Mouse (Mus musculus): Measurements from ENCODE around the gene Exoc7.

Gene Exoc7

GRCm38 (mm10) chr11:116274045-116274666 lies 32.9 kb downstream of the Exoc7 start, which contains the start of gene Srp68:
Gene Srp68, minus strand, starts transcription at chr11:116274217.
- peak; percentile 90 for DNase-seq

DNA sequence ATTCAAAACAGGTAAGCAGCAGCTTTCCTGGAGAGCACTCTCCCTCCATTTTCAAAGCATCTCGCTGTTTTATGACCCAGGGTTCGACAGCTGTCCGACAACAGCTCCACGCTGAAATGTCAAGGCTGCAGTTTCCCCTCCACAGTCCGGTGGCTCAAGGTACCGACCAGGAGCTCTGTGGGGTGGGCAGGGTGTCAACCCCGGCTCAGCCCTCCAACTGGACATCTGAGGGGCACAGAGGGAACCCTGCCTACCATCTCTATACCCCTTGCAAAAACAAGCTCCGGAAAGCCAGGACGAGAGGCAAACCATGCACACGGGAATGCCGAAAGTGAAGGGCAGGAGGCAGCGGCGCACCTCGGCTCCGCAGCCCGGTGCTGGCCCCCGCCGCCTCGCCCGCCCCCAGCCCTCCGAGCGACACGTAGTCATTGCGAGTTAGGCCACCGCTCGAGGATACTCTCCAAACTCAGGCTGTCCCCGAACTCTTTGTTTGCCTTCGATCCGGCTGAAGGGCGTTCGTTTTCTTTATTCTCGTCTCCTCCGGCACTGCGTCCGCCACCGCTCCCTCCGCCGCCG lies 33.5 kb downstream of the Exoc7 start:
- no peak for DNase-seq

DNA sequence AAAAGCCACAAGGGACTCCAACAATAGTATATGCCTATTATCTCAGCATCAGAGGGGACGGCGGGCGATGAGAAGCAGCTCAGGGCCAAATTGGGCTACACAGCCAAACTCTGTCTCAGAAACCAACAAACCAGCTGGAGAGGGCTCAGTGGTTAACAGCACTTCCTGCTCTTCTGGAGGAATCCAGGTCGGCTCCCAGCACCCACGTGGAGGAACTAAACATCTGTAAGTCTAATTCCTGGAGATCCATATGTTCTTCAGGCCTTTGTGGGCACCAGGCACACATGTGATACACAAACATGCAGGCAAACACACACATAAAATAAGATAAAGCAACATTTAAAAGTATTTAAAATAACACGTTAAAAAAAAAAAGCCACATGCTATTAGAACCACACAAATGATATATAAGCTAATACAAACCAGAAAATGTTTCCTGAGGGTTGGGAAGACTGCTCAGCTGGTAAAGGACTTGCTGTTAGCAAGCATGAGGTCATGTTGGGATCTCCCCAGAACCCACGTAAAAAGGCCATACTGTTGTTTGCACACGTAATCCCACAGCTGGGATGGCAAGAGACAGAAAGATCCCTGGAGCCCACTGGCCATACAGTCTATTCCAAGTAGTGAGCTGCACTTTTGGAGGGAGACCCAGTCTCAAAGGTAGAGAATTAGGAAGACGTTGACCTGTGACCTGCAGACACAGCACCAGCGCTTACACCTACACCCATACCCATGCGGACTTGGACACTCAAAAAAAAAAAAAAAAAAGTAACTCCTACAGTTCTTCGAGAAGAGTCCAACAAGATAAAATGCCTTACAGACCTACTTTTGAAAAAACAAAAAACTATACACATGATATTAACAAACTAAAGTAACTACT lies 34.2 kb downstream of the Exoc7 start:
- DNase-seq = no peak

- DNase-seq = no peak
Measured at GRCm38 (mm10) chr11:116269560-116269959, 37.5 kb downstream of the Exoc7 start.

GRCm38 (mm10) chr11:116268313-116268712 lies 38.7 kb downstream of the Exoc7 start:
- no peak for DNase-seq

DNA sequence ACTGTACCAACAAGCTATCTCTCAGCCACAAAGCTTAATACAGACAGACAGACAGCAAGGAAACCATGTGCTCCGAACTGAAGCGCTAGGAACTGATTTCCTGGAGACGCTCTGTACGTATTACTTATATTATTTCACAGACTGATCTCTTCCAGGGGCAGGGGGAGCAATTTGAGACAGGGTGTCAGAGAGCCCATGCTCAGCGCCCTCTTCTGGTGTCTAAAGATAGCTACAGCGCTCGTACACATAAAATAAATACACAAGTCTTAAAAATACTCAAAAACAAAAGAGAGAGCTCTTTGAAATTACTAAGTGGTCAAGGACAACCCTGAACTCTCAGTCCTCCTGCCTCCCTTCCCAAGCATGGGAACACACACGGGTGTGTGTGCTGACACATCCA lies 39.4 kb downstream of the Exoc7 start:
- DNase-seq = no peak

DNA sequence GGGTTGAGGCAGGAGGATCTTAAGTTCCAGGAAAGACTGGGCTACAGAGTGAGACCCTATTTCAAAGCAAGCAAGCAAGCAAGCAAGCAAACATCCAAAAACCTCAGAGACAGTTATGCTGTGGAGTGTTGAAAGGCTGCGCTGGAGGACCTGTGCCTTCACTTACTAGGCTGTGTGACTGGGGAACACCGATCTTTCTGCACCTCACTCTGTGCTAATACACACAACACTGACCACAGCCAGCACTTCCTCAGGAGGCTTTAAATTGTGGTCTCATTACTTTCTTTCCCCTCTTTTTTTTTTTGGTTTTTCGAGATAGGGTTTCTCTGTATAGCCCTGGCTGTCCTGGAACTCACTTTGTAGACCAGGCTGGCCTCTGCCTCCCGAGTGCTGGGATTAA lies 41.2 kb downstream of the Exoc7 start:
- DNase-seq = no peak

DNA sequence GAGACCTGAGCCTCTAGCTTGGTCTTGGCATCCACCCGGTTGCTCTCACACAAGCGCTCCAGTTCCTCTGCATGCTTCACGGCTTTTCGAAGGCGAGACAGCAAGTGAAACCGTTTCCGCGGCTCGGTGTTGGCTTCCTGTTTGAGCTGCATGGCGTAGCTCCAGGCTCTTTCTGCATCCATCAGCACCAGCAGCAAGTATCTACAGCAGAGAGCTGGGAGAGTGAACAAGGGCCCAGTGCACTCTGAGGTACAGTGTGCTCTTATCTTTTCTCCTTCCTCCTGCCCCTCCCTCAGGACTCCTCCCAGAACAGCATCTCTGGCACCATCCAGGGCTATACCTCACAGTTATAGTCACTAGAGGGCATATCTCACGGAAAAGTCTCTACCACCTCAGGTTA lies 41.7 kb downstream of the Exoc7 start:
- DNase-seq = peak; percentile 26

GRCm38 (mm10) chr11:116260259-116260658 lies 46.8 kb downstream of the Exoc7 start:
- DNase-seq = no peak

DNA sequence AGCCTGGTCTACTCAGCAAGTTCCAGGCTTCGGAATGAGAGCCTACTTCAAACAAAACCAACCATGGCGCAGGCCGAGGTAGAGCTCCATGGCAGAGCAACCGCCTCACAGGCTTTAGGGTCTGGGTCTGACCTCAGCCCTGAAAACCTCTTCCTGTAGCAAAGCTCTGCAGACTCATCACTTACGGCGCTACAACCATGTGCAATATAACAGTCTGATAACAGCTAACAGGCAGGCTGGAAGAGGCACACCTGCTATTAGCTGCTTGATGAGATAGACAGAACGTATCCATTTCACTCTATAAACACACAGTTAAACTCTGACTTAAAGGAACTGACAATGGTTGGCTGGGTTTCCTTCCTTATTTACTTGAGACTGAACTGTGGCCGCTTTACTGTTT lies 47.6 kb downstream of the Exoc7 start:
- DNase-seq = peak; percentile 39

DNA sequence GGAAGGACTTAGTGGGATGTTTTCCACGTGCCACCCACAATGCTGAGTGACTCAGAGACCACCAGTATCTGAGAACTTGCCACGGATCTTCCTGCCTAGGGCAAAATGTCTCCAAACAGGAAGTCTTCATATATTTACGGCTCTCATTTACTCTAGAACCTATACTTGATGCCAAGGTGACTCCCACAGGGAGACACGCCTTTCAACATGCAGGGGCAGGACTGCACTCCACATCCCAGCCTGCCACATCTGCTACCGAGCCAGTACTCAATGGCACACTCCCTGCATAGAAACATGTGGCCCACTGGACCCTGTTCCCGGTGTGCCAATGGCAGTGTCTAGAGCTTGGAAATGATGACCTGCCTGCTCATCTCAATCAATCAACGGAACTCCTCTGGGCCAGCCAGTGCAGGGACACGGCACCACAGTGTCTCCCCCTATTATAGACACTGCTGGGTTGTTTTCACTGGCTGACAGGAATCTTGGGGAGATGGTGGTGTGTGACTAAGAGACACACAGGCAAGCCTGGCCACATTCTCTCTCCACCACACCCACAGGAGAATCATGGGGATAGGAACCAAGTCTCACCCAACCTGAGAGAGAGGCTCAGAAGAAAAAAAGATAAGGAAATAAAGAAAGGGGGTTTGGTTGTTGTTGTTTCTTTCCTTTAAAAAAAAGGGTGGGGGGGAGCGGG lies 50.9 kb downstream of the Exoc7 start:
- no peak for DNase-seq

- DNase-seq = no peak
Measured at GRCm38 (mm10) chr11:116255090-116255981, 51.7 kb downstream of the Exoc7 start.

GRCm38 (mm10) chr11:116254627-116255026 lies 52.4 kb downstream of the Exoc7 start:
- DNase-seq = no peak

DNA sequence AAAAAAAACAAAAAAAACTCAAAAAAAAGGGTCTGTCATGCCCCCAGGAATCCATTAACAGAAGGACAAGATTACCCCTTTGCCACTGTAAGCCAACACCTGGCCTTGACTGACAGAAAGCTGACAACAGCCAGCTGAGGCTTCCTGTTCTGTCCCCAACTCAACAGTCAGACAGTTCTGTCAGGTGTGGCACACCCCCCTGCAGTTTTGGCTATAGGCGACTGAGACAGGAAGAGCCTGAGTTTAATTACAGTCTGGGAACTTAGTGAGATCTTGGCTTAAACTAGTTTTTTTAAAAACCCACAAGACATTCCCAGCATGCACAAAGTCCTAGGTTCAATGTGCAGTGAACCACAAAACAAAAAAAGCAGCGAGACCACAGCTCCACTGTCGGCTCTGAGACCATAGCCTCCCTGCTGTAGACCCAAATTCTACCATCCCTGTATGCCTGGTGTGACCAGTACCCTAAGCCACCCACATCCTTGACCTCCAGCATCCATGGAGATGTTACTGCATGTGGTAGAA lies 53.9 kb downstream of the Exoc7 start:
- peak; percentile 45 for DNase-seq

GRCm38 (mm10) chr11:116250898-116251297 lies 56.1 kb downstream of the Exoc7 start:
- DNase-seq = no peak

DNA sequence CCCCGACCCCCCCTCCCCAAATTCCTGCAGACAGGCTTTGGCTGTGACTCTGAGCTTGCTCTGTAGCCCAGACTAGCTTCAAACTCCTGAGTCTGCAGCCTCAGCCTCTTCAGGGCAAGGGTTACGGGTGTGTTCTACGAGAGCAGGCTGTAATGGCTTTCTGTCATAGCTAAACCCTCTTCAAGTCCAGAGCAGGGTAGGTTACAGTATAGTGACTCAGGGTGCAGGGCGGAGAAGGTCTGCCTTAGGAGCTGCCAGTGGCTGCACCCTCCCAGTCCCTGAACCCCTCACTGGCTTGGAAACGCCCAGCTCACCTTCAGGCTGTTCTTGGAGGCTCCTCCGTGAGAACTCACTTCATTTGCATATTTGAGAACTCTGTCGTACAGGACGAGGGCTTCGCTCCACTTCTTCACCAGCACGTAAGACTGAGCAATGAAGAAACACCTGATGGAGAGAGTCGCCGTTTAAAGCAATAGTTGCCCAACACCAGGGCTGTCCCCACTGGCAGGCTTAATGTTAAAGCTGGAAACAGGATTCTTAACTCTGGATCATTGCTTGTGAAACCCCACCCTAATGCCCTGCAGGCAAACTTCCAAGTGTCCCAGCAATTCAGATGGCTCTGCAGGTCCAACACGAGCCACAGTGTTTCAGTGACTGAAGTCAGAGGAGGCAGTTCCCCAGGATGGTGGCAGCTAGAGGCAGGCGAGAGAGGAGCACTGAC lies 59.4 kb downstream of the Exoc7 start:
- no peak for DNase-seq

DNA sequence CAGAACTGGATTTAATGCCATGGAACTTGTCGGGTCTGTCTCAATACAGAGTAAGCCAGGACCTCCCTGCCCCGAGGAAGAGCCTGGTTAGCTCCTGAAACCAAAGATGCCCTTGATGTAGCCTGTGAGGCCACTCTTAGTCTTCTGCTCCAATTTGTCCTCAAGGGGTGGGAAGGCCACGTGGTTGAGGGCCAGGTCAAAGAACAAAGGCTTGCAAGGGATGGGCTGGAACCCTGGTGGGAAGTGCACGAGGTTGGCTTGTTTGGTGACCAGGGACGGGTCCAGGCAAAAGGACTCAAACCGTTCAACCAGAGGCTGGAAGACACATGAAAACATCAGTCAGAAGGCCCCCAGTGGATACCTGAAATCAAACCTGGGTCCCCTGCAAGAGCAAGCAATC lies 61.4 kb downstream of the Exoc7 start:
- DNase-seq = no peak

GRCm38 (mm10) chr11:116244580-116244979 lies 62.5 kb downstream of the Exoc7 start:
- no peak for DNase-seq

GRCm38 (mm10) chr11:116241744-116242235 lies 65.2 kb downstream of the Exoc7 start:
- no peak for DNase-seq

GRCm38 (mm10) chr11:116239797-116240196 lies 67.2 kb downstream of the Exoc7 start:
- DNase-seq = no peak

Measured in thymus, postnatal 25 days (tissue).